Mouse (Mus musculus) limb, embryonic 12.5 days (tissue): ENCODE data around the gene Tspyl3. TPM values are rescaled to one million over a fixed set of nuclear protein-coding genes. Genes with fewer than 3 reads are reported as not detected.
"Not testable (repeated sequence)": the region's sequence is repeated elsewhere in the genome, so short reads cannot be mapped to it uniquely, and the experiment has no call there.

Experiments used
- ATAC-seq: fragments of 200-750 bp; cut with Nextera tagmentation; 2 replicates; pipeline ENCODE4 v1.8.0; 2017; ENCODE audit warnings: low read depth, moderate TSS enrichment; ENCODE audit not compliant: insufficient number of reproducible peaks, insufficient read depth, low FRiP score, low TSS enrichment
- H3K27ac ChIP-seq: fragments of 300-500 bp; sonication (generic); 2 replicates; pipeline ENCODE4 v1.5.1; 2016; ENCODE audit warnings: mild to moderate bottlenecking, moderate library complexity
- H3K27me3 ChIP-seq: fragments of 300-500 bp; sonication (generic); 2 replicates; pipeline ENCODE4 v1.6.1; 2016; ENCODE audit warnings: mild to moderate bottlenecking, moderate library complexity
- H3K36me3 ChIP-seq: fragments of 300-500 bp; sonication (generic); 2 replicates; pipeline ENCODE4 v1.6.1; 2016; ENCODE audit warnings: mild to moderate bottlenecking, moderate library complexity
- H3K4me1 ChIP-seq: fragments of 300-500 bp; sonication (generic); replicated peaks from 2 replicates; pipeline ENCODE4 v1.6.1; 2016
- H3K4me2 ChIP-seq: fragments of 300-500 bp; sonication (generic); 2 replicates; pipeline ENCODE4 v1.6.1; 2016; ENCODE audit warnings: mild to moderate bottlenecking, moderate library complexity
- H3K4me3 ChIP-seq: fragments of 300-500 bp; sonication (generic); replicated peaks from 2 replicates; pipeline ENCODE4 v1.5.1; 2016; ENCODE audit warnings: mild to moderate bottlenecking
- H3K9ac ChIP-seq: fragments of 300-500 bp; sonication (generic); replicated peaks from 2 replicates; pipeline ENCODE4 v1.6.1; 2016; ENCODE audit warnings: mild to moderate bottlenecking, moderate library complexity
- H3K9me3 ChIP-seq: fragments of 300-500 bp; sonication (generic); 2 replicates; pipeline ENCODE4 v1.6.1; 2016; ENCODE audit warnings: mild to moderate bottlenecking, moderate library complexity
- WGBS: fragments of 180-500 bp; shearing (Covaris S2); methylation state at CpG from one replicate; pipeline ENCODE4 v1.1.7; 2016; 5-methylcytosine and 5-hydroxymethylcytosine counted together
- polyA plus RNA-seq: library from polyadenylated mRNA; unstranded; fragments of >200 nt; fragmentation: Nextera tagmentation; extraction: Ambion mirVana; gene quantifications from 2 replicates; pipeline ENCODE4 v1.2.1, GENCODE M21; 2016

Gene Tspyl3
- polyA plus RNA-seq, result 10.3 and 11.9 TPM in 2 replicates

- Histone ChIP-seq H3K4me1 (peaks cover 28% of the 10 kb centered on the region), H3K9me3 (no peaks in the 10 kb centered on the region), H3K4me3 (peak within 1 kb of the TSS; percentile 59), H3K27ac (peak within 1 kb of the TSS; percentile 73), H3K4me2 (peak within 1 kb of the TSS; percentile 77), H3K27me3 (no peaks in the 10 kb centered on the region), H3K36me3 (peaks cover 25% of the 10 kb centered on the region), H3K9ac (peak within 1 kb of the TSS; percentile 75)
- peak; percentile 56 for ATAC-seq
- WGBS, result 2% methylated on average over 31 of the region's 31 CpGs
Observed at GRCm38 (mm10) chr2:153224946-153225594, at the start of gene Tspyl3. TSS of gene Tspyl3 (minus strand) at chr2:153225441.

- Histone ChIP-seq H3K9me3 (no peaks in the 10 kb centered on the region), H3K9ac (no peak overlapping the region), H3K36me3 (no peaks in the 10 kb centered on the region), H3K27ac (no peak overlapping the region), H3K4me1 (peaks cover 3% of the 10 kb centered on the region), H3K27me3 (no peaks in the 10 kb centered on the region), H3K4me3 (no peak overlapping the region), H3K4me2 (no peak overlapping the region)
- no peak for ATAC-seq
- 82% methylated on average over 6 of the region's 6 CpGs for WGBS
Observed at GRCm38 (mm10) chr2:153274919-153275247, 49.6 kb upstream of the Tspyl3 start.

DNA sequence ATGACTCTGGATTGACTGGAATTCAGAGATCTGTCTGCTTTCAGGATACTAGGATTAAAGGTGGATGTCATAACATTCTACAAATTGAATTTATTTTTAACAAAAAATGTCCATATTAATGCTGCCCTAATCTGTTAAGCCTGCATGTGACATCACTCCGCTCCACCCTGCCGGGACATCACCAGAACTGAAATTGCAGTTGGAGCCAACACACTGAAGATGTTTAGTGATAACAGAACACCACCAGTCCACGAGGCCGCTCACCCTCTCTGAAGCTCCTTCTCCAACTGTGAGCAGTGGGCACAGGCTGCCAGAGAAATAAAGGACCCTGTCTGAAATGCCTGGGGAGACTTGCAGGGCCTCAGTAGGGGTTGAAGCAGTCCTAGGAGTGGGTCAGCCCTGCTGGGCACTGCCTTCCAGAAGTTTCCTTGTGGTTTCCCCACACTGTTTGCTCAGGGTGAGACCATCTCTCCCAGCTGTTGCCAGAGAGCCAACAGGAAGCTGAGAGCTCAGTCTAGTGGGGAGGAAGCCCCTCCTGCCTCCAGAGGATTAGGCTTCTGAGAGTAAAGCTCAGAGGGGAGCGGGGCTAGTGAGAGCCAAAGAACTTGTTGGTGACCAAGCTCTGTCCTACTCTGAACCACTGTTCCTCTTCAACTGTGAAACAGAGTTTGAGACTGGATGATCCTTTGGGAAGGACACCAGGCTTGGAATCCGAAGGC is 49.1 kb upstream of the Tspyl3 start:
- not testable (repeated sequence) for H3K4me3 ChIP-seq, ATAC-seq, H3K9ac ChIP-seq, H3K9me3 ChIP-seq, H3K36me3 ChIP-seq, H3K27ac ChIP-seq, H3K4me1 ChIP-seq, H3K27me3 ChIP-seq, H3K4me2 ChIP-seq
- 85% methylated on average over 6 of the region's 6 CpGs for WGBS

GRCm38 (mm10) chr2:153270231-153270915 is 45.1 kb upstream of the Tspyl3 start:
- H3K9me3 ChIP-seq, H3K27me3 ChIP-seq, H3K4me2 ChIP-seq, H3K4me1 ChIP-seq, ATAC-seq, H3K4me3 ChIP-seq, H3K9ac ChIP-seq: not testable (repeated sequence)
- WGBS, result 79% methylated on average over 8 of the region's 8 CpGs
- peak overlapping the region; percentile 75; the same call in 1 of the 2 replicates for H3K27ac ChIP-seq
- peaks cover 25% of the 10 kb centered on the region for H3K36me3 ChIP-seq

- peaks cover 7% of the 10 kb centered on the region for H3K4me1 ChIP-seq
- H3K4me2 ChIP-seq, result no peak overlapping the region
- H3K9me3 ChIP-seq, result no peaks in the 10 kb centered on the region
- no peak for ATAC-seq
- no peak overlapping the region for H3K27ac ChIP-seq
- no peak overlapping the region for H3K9ac ChIP-seq
- no peaks in the 10 kb centered on the region for H3K27me3 ChIP-seq
- no peak overlapping the region for H3K4me3 ChIP-seq
- H3K36me3 ChIP-seq, result peaks cover 54% of the 10 kb centered on the region
- WGBS, result 92% methylated on average over 2 of the region's 2 CpGs
Observed at GRCm38 (mm10) chr2:153267331-153267730, 42.1 kb upstream of the Tspyl3 start.

GRCm38 (mm10) chr2:153263053-153263452 is 37.8 kb upstream of the Tspyl3 start:
- peaks cover 6% of the 10 kb centered on the region; the same call in 1 of the 2 replicates for H3K4me1 ChIP-seq
- no peaks in the 10 kb centered on the region for H3K9me3 ChIP-seq
- ATAC-seq, result no peak
- H3K27me3 ChIP-seq, result no peaks in the 10 kb centered on the region
- H3K36me3 ChIP-seq, result peaks cover 79% of the 10 kb centered on the region
- 79% methylated on average over 7 of the region's 7 CpGs for WGBS
- H3K9ac ChIP-seq, result no peak overlapping the region
- H3K27ac ChIP-seq, result no peak overlapping the region
- H3K4me3 ChIP-seq, result no peak overlapping the region
- no peak overlapping the region for H3K4me2 ChIP-seq

- ATAC-seq, result no peak
- H3K4me2 ChIP-seq, result no peak overlapping the region
- H3K9me3 ChIP-seq, result no peaks in the 10 kb centered on the region
- H3K4me1 ChIP-seq, result peaks cover 6% of the 10 kb centered on the region; the same call in 1 of the 2 replicates
- H3K27me3 ChIP-seq, result no peaks in the 10 kb centered on the region
- H3K4me3 ChIP-seq, result no peak overlapping the region
- H3K9ac ChIP-seq, result no peak overlapping the region
- H3K36me3 ChIP-seq, result peaks cover 62% of the 10 kb centered on the region
- no peak overlapping the region for H3K27ac ChIP-seq
- 70% methylated on average over 3 of the region's 3 CpGs for WGBS
Observed at GRCm38 (mm10) chr2:153259864-153260674, 34.8 kb upstream of the Tspyl3 start.

DNA sequence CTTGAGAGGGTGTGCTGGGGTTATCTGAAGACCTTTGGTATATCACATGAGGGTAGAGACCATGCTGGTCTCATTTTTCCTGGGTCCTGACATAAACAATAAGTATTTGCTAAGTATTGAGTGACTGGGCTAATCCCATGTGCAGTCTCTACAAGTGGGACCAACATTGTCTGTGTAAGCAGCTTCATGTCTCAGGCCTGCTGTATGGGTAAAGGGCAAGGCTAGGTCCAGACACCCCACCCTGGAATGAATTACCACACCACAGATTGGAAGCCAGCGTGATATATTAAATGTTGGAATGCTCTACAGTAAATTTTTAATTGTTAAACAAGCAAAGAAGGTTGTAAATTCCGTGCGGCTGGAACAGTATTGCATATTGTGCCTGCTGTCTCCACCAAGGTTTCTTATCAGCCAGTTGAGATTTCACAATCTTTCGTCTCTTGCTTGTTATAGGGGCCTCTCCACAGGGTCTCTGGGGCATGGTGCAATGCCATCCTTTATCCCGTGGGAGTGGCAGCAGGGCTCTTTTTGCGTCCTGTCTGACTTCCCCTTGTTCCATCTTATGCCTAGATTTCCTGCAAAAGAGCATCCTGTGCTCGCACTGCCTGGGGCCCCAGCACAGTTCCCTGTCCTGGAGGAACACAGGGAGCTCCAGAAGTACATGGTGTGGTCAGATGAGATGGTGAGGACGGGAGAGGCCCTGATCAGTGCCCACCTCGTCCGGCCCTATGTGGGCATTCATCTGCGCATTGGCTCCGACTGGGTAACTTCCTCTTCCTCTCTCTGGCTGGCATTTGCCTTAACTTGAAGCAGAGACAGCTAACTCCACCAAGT is 34.0 kb upstream of the Tspyl3 start:
- H3K27me3 ChIP-seq, result no peaks in the 10 kb centered on the region
- H3K4me3 ChIP-seq, result no peak overlapping the region
- WGBS, result 79% methylated on average over 12 of the region's 12 CpGs

GRCm38 (mm10) chr2:153256604-153257003 is 31.4 kb upstream of the Tspyl3 start:
- WGBS, result 85% methylated on average over 2 of the region's 2 CpGs

More for the DNA sequence above, 34.0 kb upstream of the Tspyl3 start:
- no peaks in the 10 kb centered on the region for H3K9me3 ChIP-seq
- no peak overlapping the region for H3K4me2 ChIP-seq
- peaks cover 62% of the 10 kb centered on the region for H3K36me3 ChIP-seq
- H3K9ac ChIP-seq, result 0 out of 2 replicates have a peak overlapping the region, but pooled peaks have one; percentile 14
- no peak overlapping the region for H3K27ac ChIP-seq
- H3K4me1 ChIP-seq, result peaks cover 6% of the 10 kb centered on the region; the same call in 1 of the 2 replicates
- ATAC-seq, result no peak

GRCm38 (mm10) chr2:153249751-153250150 is 24.5 kb upstream of the Tspyl3 start:
- no peaks in the 10 kb centered on the region for H3K9me3 ChIP-seq
- H3K9ac ChIP-seq, result no peak overlapping the region
- no peak overlapping the region for H3K27ac ChIP-seq
- no peak overlapping the region for H3K4me2 ChIP-seq
- WGBS, result 91% methylated on average over 5 of the region's 5 CpGs
- H3K4me3 ChIP-seq, result no peak overlapping the region
- no peaks in the 10 kb centered on the region for H3K4me1 ChIP-seq
- H3K36me3 ChIP-seq, result peaks cover 83% of the 10 kb centered on the region
- ATAC-seq, result no peak
- H3K27me3 ChIP-seq, result no peaks in the 10 kb centered on the region

More at GRCm38 (mm10) chr2:153256604-153257003, 31.4 kb upstream of the Tspyl3 start:
- Histone ChIP-seq H3K27ac (no peak overlapping the region), H3K4me2 (no peak overlapping the region), H3K27me3 (no peaks in the 10 kb centered on the region), H3K9ac (no peak overlapping the region), H3K9me3 (no peaks in the 10 kb centered on the region), H3K4me1 (peaks cover 6% of the 10 kb centered on the region; the same call in 1 of the 2 replicates), H3K36me3 (peaks cover 60% of the 10 kb centered on the region), H3K4me3 (no peak overlapping the region)
- no peak for ATAC-seq
